Mouse (Mus musculus): ENCODE measurements around the gene Slc35e2.

Slc35e2 gene

GRCm38 (mm10) chr4:155577132-155577531, 24.1 kb upstream of the Slc35e2 start:
- DNase-seq (ENCODE audit: low read depth): no peak

- no peak for DNase-seq (ENCODE audit: low read depth)
These were observed 23.5 kb upstream of the Slc35e2 start for GRCm38 (mm10) chr4:155577741-155578140.

- DNase-seq (ENCODE audit: low read depth): no peak
These were observed 22.7 kb upstream of the Slc35e2 start for GRCm38 (mm10) chr4:155578336-155579125.

GRCm38 (mm10) chr4:155580420-155580819, 20.8 kb upstream of the Slc35e2 start:
- no peak for DNase-seq (ENCODE audit: low read depth)

- DNase-seq (ENCODE audit: low read depth): no peak
These were observed 18.8 kb upstream of the Slc35e2 start for GRCm38 (mm10) chr4:155582279-155582905.

GRCm38 (mm10) chr4:155589356-155589755, 11.9 kb upstream of the Slc35e2 start:
- DNase-seq (ENCODE audit: low read depth): no peak

- DNase-seq (ENCODE audit: low read depth): no peak
These were observed 10.1 kb upstream of the Slc35e2 start for GRCm38 (mm10) chr4:155591012-155591719.

- no peak for DNase-seq (ENCODE audit: low read depth)
These were observed 7.4 kb upstream of the Slc35e2 start for GRCm38 (mm10) chr4:155593780-155594179.

GRCm38 (mm10) chr4:155595777-155596176, 5.4 kb upstream of the Slc35e2 start:
- no peak for DNase-seq (ENCODE audit: low read depth)

- DNase-seq (ENCODE audit: low read depth): no peak
These were observed 4.6 kb upstream of the Slc35e2 start for GRCm38 (mm10) chr4:155596606-155597005.

- no peak for DNase-seq (ENCODE audit: low read depth)
These were observed 2.7 kb upstream of the Slc35e2 start for GRCm38 (mm10) chr4:155598536-155598935.

- DNase-seq (ENCODE audit: low read depth): no peak
These were observed 1.1 kb upstream of the Slc35e2 start for GRCm38 (mm10) chr4:155599901-155600825.

GRCm38 (mm10) chr4:155601997-155602456, 811 bp downstream of the Slc35e2 start:
- DNase-seq (ENCODE audit: low read depth): no peak

- no peak for DNase-seq (ENCODE audit: low read depth)
These were observed 1.5 kb downstream of the Slc35e2 start for GRCm38 (mm10) chr4:155602753-155603152.

GRCm38 (mm10) chr4:155603801-155604200, 2.6 kb downstream of the Slc35e2 start:
- DNase-seq (ENCODE audit: low read depth): no peak

- DNase-seq (ENCODE audit: low read depth): no peak
These were observed 3.9 kb downstream of the Slc35e2 start for GRCm38 (mm10) chr4:155605132-155605531.

GRCm38 (mm10) chr4:155606825-155607224, 5.6 kb downstream of the Slc35e2 start:
- no peak for DNase-seq (ENCODE audit: low read depth)

- no peak for DNase-seq (ENCODE audit: low read depth)
These were observed 10.6 kb downstream of the Slc35e2 start for GRCm38 (mm10) chr4:155611860-155612259.

GRCm38 (mm10) chr4:155613264-155613663, 12.0 kb downstream of the Slc35e2 start:
- no peak for DNase-seq (ENCODE audit: low read depth)

- DNase-seq (ENCODE audit: low read depth): no peak
These were observed 17.1 kb downstream of the Slc35e2 start for GRCm38 (mm10) chr4:155618321-155618720.
